Mouse (Mus musculus) CH12.LX (cell line): ENCODE data around the gene Vti1a. TPM values are rescaled to one million over a fixed set of nuclear protein-coding genes. Genes with fewer than 3 reads are reported as not detected.

ENCODE experiments used
- DNase-seq: peaks from one replicate; pipeline ENCODE4 v3.0.0-alpha.2; 2013; ENCODE audit errors: extremely low read depth
- H3K27ac ChIP-seq: 2 replicates; pipeline ENCODE4 v1.5.1; 2012; ENCODE audit warnings: low read depth, mild to moderate bottlenecking, control low read depth, moderate library complexity; ENCODE audit not compliant: insufficient read depth
- H3K27me3 ChIP-seq: replicated peaks from 2 replicates; pipeline ENCODE3; 2012; ENCODE audit warnings: inconsistent platforms
- H3K36me3 ChIP-seq, 2 experiments: replicated peaks in 1 of 2; 2 replicates each; pipeline versions ENCODE3 to v1.6.1; 2012; ENCODE audit warnings: inconsistent platforms in 1 of 2, low read length in 1 of 2, mild to moderate bottlenecking in 1 of 2, mixed read lengths in 1 of 2, moderate library complexity in 1 of 2; ENCODE audit not compliant: control insufficient read depth in 1 of 2, insufficient read depth in 1 of 2
- H3K4me1 ChIP-seq, 2 experiments: 2 replicates each; pipeline ENCODE4 v1.6.1; 2012; ENCODE audit warnings: inconsistent platforms in 1 of 2, moderate library complexity in 1 of 2; ENCODE audit not compliant: insufficient read depth in 2 of 2, control insufficient read depth in 1 of 2
- H3K4me2 ChIP-seq: 2 replicates; pipeline ENCODE4 v1.6.1; 2012; ENCODE audit warnings: low read depth, mild to moderate bottlenecking, control low read depth; ENCODE audit not compliant: poor library complexity, insufficient read depth, severe bottlenecking
- H3K4me3 ChIP-seq, 3 experiments: fragments of 150-350 bp in 1 of 3; sonication (generic) in 1 of 3; replicated peaks in 1 of 3; 2 replicates each; pipeline versions ENCODE3 to v1.5.1; 2011 to 2012; ENCODE audit warnings: low read depth in 2 of 3, low read length in 2 of 3, mild to moderate bottlenecking in 2 of 3, moderate library complexity in 2 of 3, control low read depth in 1 of 3, improper control_type of control experiment in 1 of 3, inconsistent platforms in 1 of 3, mixed read lengths in 1 of 3; ENCODE audit not compliant: poor library complexity in 1 of 3
- H3K79me2 ChIP-seq: replicated peaks from 2 replicates; pipeline ENCODE4 v1.6.1; 2012; ENCODE audit warnings: mild to moderate bottlenecking, moderate library complexity; ENCODE audit not compliant: control insufficient read depth, poor library complexity, insufficient read depth, severe bottlenecking; ENCODE audit errors: extremely low read depth
- H3K9ac ChIP-seq: 2 replicates; pipeline ENCODE4 v1.6.1; 2012; ENCODE audit warnings: low read depth, mild to moderate bottlenecking, control low read depth, moderate library complexity; ENCODE audit not compliant: insufficient read depth
- H3K9me3 ChIP-seq: replicated peaks from 2 replicates; pipeline ENCODE3; 2012; ENCODE audit warnings: low read length, inconsistent platforms, mixed read lengths
- BHLHE40 ChIP-seq: IDR thresholded peaks from 2 replicates; pipeline ENCODE4 v1.6.1; 2011; ENCODE audit warnings: mild to moderate bottlenecking, low read depth, low read length, improper control_type of control experiment
- E2F4 ChIP-seq: IDR thresholded peaks from 2 replicates; pipeline ENCODE4 v1.6.1; 2011; ENCODE audit warnings: low read depth, low read length, improper control_type of control experiment; ENCODE audit not compliant: insufficient replicate concordance
- ELF1 ChIP-seq: IDR thresholded peaks from 2 replicates; pipeline ENCODE4 v1.6.1; 2014; ENCODE audit warnings: low read depth, mild to moderate bottlenecking, inconsistent platforms, low read length, improper control_type of control experiment
- EP300 ChIP-seq: IDR thresholded peaks from 2 replicates; pipeline ENCODE4 v1.6.1; 2011; ENCODE audit warnings: low read length, improper control_type of control experiment
- ETS1 ChIP-seq: conservative IDR thresholded peaks from 2 replicates; pipeline ENCODE4 v1.6.1; 2012; ENCODE audit warnings: low read depth, mild to moderate bottlenecking, inconsistent platforms, low read length, improper control_type of control experiment, moderate library complexity
- HCFC1 ChIP-seq: IDR thresholded peaks from 2 replicates; pipeline ENCODE4 v1.6.1; 2012; ENCODE audit warnings: low read depth, mild to moderate bottlenecking, inconsistent platforms, low read length, improper control_type of control experiment
- IRF4 ChIP-seq: IDR thresholded peaks from 2 replicates; pipeline ENCODE4 v1.6.1; 2014; ENCODE audit warnings: low read depth, mild to moderate bottlenecking, inconsistent platforms, low read length, improper control_type of control experiment
- JUN ChIP-seq: IDR thresholded peaks from 2 replicates; pipeline ENCODE4 v1.6.1; 2011; ENCODE audit warnings: low read depth, mild to moderate bottlenecking, low read length, improper control_type of control experiment, moderate library complexity; ENCODE audit not compliant: insufficient read depth
- JUND ChIP-seq: conservative IDR thresholded peaks from 2 replicates; pipeline ENCODE4 v1.6.1; 2011; ENCODE audit warnings: low read depth, low read length, improper control_type of control experiment
- KAT2A ChIP-seq: IDR thresholded peaks from 2 replicates; pipeline ENCODE4 v1.6.1; 2012; ENCODE audit warnings: low read length, improper control_type of control experiment, inconsistent platforms; ENCODE audit not compliant: insufficient replicate concordance
- MAFK ChIP-seq: IDR thresholded peaks from 2 replicates; pipeline ENCODE4 v1.6.1; 2011; ENCODE audit warnings: low read length, improper control_type of control experiment; ENCODE audit not compliant: insufficient replicate concordance
- MAZ ChIP-seq: IDR thresholded peaks from 2 replicates; pipeline ENCODE4 v1.6.1; 2012; ENCODE audit warnings: low read depth, mild to moderate bottlenecking, inconsistent platforms, low read length, improper control_type of control experiment, moderate library complexity
- MXI1 ChIP-seq: IDR thresholded peaks from 2 replicates; pipeline ENCODE4 v1.6.1; 2011; ENCODE audit warnings: mild to moderate bottlenecking, low read depth, low read length, improper control_type of control experiment
- MYC ChIP-seq: IDR thresholded peaks from 2 replicates; pipeline ENCODE4 v1.6.1; 2011; ENCODE audit warnings: low read depth, mild to moderate bottlenecking, improper control_type of control experiment, low read length
- NELFE ChIP-seq: IDR thresholded peaks from 2 replicates; pipeline ENCODE4 v1.6.1; 2011; ENCODE audit warnings: low read depth, low read length, improper control_type of control experiment
- PAX5 ChIP-seq: IDR thresholded peaks from 2 replicates; pipeline ENCODE4 v1.6.1; 2012; ENCODE audit warnings: low read length, inconsistent platforms, mixed read lengths
- POLR2A ChIP-seq: IDR thresholded peaks from 2 replicates; pipeline ENCODE4 v1.6.1; 2011; ENCODE audit warnings: low read depth, mild to moderate bottlenecking, improper control_type of control experiment, low read length
- RCOR1 ChIP-seq: conservative IDR thresholded peaks from 2 replicates; pipeline ENCODE4 v1.6.1; 2012; ENCODE audit warnings: low read depth, mild to moderate bottlenecking, inconsistent platforms, low read length, improper control_type of control experiment
- SMC3 ChIP-seq: IDR thresholded peaks from 2 replicates; pipeline ENCODE4 v1.6.1; 2011; ENCODE audit warnings: low read depth, low read length, improper control_type of control experiment
- TCF12 ChIP-seq: IDR thresholded peaks from 2 replicates; pipeline ENCODE4 v1.6.1; 2014; ENCODE audit warnings: low read depth, mild to moderate bottlenecking, inconsistent platforms, low read length, improper control_type of control experiment
- USF2 ChIP-seq: conservative IDR thresholded peaks from 2 replicates; pipeline ENCODE4 v1.6.1; 2011; ENCODE audit warnings: low read depth, low read length, improper control_type of control experiment
- ZKSCAN1 ChIP-seq: IDR thresholded peaks from 2 replicates; pipeline ENCODE4 v1.6.1; 2012; ENCODE audit warnings: low read depth, inconsistent platforms, low read length, improper control_type of control experiment, borderline replicate concordance
- ZNF384 ChIP-seq: IDR thresholded peaks from 2 replicates; pipeline ENCODE4 v1.6.1; 2012; ENCODE audit warnings: low read depth, low read length, improper control_type of control experiment, inconsistent platforms
- dilution Hi-C: fragments of 300-500 bp; cut with MboI; formaldehyde crosslinking; loops from 2 replicates; pipeline ENCODE4 v1.14.3; 2020; ENCODE audit warnings: low sequenced_read_pairs; ENCODE audit not compliant: extremely low pct_unique_long_range_greater_than_20kb, extremely low pct_ligation_motif_present
- in situ Hi-C: fragments of 300-500 bp; cut with MboI; formaldehyde crosslinking; loops from 3 replicates; pipeline ENCODE4 v1.14.3; 2019; ENCODE audit warnings: low sequenced_read_pairs, low pct_ligation_motif_present, low pct_unique_long_range_greater_than_20kb, mixed read lengths
- polyA plus RNA-seq: library from polyadenylated mRNA; unstranded; fragments of >175 nt; gene quantifications from 2 replicates; pipeline ENCODE4 v1.2.1, GENCODE M21; 2012; ENCODE audit warnings: low read depth; ENCODE audit not compliant: insufficient read length
- total RNA-seq, 2 experiments: library from RNA; depleted of rRNA; stranded (reverse); fragments of 300-350 nt in 1 of 2; fragments of >200 nt in 1 of 2; gene quantifications; 2 replicates each; pipeline ENCODE4 v1.2.3; 2012 to 2014

The Vti1a gene
- total and polyA plus RNA-seq, 3 experiments: 22.3 to 27.6 (median 23.5) TPM

- DNase-seq: no peak
- dilution Hi-C loops (no loop called here), in situ Hi-C loops (no loop called here)
- Histone ChIP-seq H3K27ac (no peak overlapping the region), H3K4me2 (no peak overlapping the region), H3K9ac (no peak overlapping the region), H3K27me3 (no peaks in the 10 kb centered on the region)
- TF ChIP-seq USF2 (no peak), BHLHE40 (no peak), TCF12 (no peak), JUND (no peak), ZKSCAN1 (no peak), RCOR1 (no peak), MAZ (no peak), HCFC1 (no peak), JUN (no peak), IRF4 (no peak), SMC3 (no peak)
- TF ChIP-seq, all 38 proteins: peak for 0
- Histone ChIP-seq H3K4me1 (peaks cover 5 to 16% of the 10 kb centered on the region in 2 experiments; a peak in 2 of 4 replicates), H3K79me2 (no peaks in the 10 kb centered on the region; the same call in 1 of the 2 replicates), H3K9me3 (no peaks in the 10 kb centered on the region), H3K4me3 (no peak overlapping the region), H3K36me3 (peaks cover 0 to 8% of the 10 kb centered on the region in 2 experiments)
Measured at GRCm38 (mm10) chr19:55483526-55483925, 167.4 kb downstream of the Vti1a start.

- no peak overlapping the region for H3K4me2 ChIP-seq
- H3K79me2 ChIP-seq: no peaks in the 10 kb centered on the region; the same call in 1 of the 2 replicates
- peaks cover 0 to 2% of the 10 kb centered on the region in 2 experiments for H3K36me3 ChIP-seq
- H3K9me3 ChIP-seq: no peaks in the 10 kb centered on the region
- H3K27me3 ChIP-seq: no peaks in the 10 kb centered on the region
- TF ChIP-seq ELF1: no peak
- TF ChIP-seq RCOR1: no peak
- no peak for TF ChIP-seq E2F4
- TF ChIP-seq EP300: no peak
- TF ChIP-seq KAT2A: no peak
- no peak for TF ChIP-seq MXI1
- TF ChIP-seq BHLHE40: no peak
- TF ChIP-seq PAX5: no peak
- no peak for TF ChIP-seq POLR2A
- no peak for TF ChIP-seq ETS1
- TF ChIP-seq NELFE: no peak
- TF ChIP-seq MYC: no peak
- TF ChIP-seq MAFK: no peak
- no peak for TF ChIP-seq ZNF384
- DNase-seq: no peak
- no peak overlapping the region for H3K4me3 ChIP-seq
- dilution Hi-C loops: no loop called here
- H3K9ac ChIP-seq: no peak overlapping the region
- in situ Hi-C loops: no loop called here
- H3K27ac ChIP-seq: no peak overlapping the region
- peaks cover 5 to 16% of the 10 kb centered on the region in 2 experiments; a peak in 2 of 4 replicates for H3K4me1 ChIP-seq
Measured at GRCm38 (mm10) chr19:55484559-55484958, 168.5 kb downstream of the Vti1a start.
